Comparison of ENCODE assay signal across 19 mouse cellular contexts in genomic region chr9:32916731-32917130, GRCm38 (mm10).
"Had no signal": no experiment of that assay in that cellular context is flagged by ENCODE, and none has a peak within 500 bp of the region (broad histone marks: within the 10 kb centered on the region; RNA-seq: fewer than 3 reads in every experiment).

No protein-coding gene starts in this region.

- H3K36me3 ChIP-seq: liver, embryonic 13.5 days; midbrain, embryonic 13.5 days; neural tube, embryonic 12.5 days; neural tube, embryonic 15.5 days had no signal

- H3K4me3 ChIP-seq: liver, embryonic 13.5 days; midbrain, embryonic 13.5 days; myocyte; neural tube, embryonic 12.5 days; neural tube, embryonic 15.5 days had no signal

- DNase-seq: kidney, adult 18-20 months; kidney, adult 9 months; kidney, postnatal 14 days; kidney, postnatal 4 days; liver, embryonic 13.5 days; lung, adult 2 months; lung, postnatal 14 days; right cerebral cortex, adult 18-20 months; right cerebral cortex, postnatal 14 days; right cerebral cortex, postnatal 4 days had no signal

- H3K4me1 ChIP-seq: liver, embryonic 13.5 days; midbrain, embryonic 13.5 days; neural tube, embryonic 12.5 days; neural tube, embryonic 15.5 days had no signal

- H3K27me3 ChIP-seq: liver, embryonic 13.5 days; midbrain, embryonic 13.5 days; neural tube, embryonic 12.5 days; neural tube, embryonic 15.5 days had no signal

- H3K9ac ChIP-seq: liver, embryonic 13.5 days; midbrain, embryonic 13.5 days; neural tube, embryonic 12.5 days; neural tube, embryonic 15.5 days had no signal

- H3K9me3 ChIP-seq: liver, embryonic 13.5 days; midbrain, embryonic 13.5 days; neural tube, embryonic 12.5 days; neural tube, embryonic 15.5 days had no signal

- H3K27ac ChIP-seq: liver, embryonic 13.5 days; macrophage; midbrain, embryonic 13.5 days; neural tube, embryonic 12.5 days; neural tube, embryonic 15.5 days; stomach, postnatal 0 days had no signal

- ATAC-seq: inflammation-experienced regulatory T-cells, adult 6 months; intestine, embryonic 16.5 days; midbrain, embryonic 13.5 days; midbrain, embryonic 16.5 days had no signal
